Mouse (Mus musculus) activated CD4-positive, CD25-positive, alpha-beta regulatory T cell, adult 9 weeks (primary cell): ENCODE data around the gene Tmem158. TPM values are rescaled to one million over a fixed set of nuclear protein-coding genes. Genes with fewer than 3 reads are reported as not detected.

Experiments
- polyA plus RNA-seq: library from polyadenylated mRNA; unstranded; fragments of 100-300 nt; shearing (Covaris generic); gene quantifications from one replicate; pipeline ENCODE4 v1.2.1, GENCODE M21; 2017

Tmem158 gene
- polyA plus RNA-seq: 0.95 TPM

GRCm38 (mm10) chr9:123260611-123261021 lies at the start of gene Tmem158:
TSS of gene Tmem158 (minus strand) at chr9:123260764.

GRCm38 (mm10) chr9:123215621-123216440 lies 44.7 kb downstream of the Tmem158 start, which contains the start of gene Cdcp1:
TSS of gene Cdcp1 (minus strand) at chr9:123216038.

Other genes with a start within 250 kb of the Tmem158 start
- 13.7 TPM for gene Tmem42, start 239.4 kb downstream of the Tmem158 start, polyA plus RNA-seq
- not detected for gene Tgm4, start 226.0 kb downstream of the Tmem158 start, polyA plus RNA-seq
- gene Zdhhc3, start 147.6 kb downstream of the Tmem158 start, polyA plus RNA-seq: 17.2 TPM
- gene Exosc7, start 147.5 kb downstream of the Tmem158 start, polyA plus RNA-seq: 97.4 TPM
- gene Clec3b, start 109.8 kb downstream of the Tmem158 start, polyA plus RNA-seq: not detected
- gene Cdcp1, start 44.7 kb downstream of the Tmem158 start, polyA plus RNA-seq: 4.5 TPM
- gene Lars2, start 106.2 kb upstream of the Tmem158 start, polyA plus RNA-seq: 528 TPM
- gene Limd1, start 217.9 kb upstream of the Tmem158 start, polyA plus RNA-seq: 47.4 TPM